Mouse (Mus musculus) cerebellum, adult 9-11 months (tissue): ENCODE results near the gene Srsf2.

ENCODE experiments used
- DNase-seq: peaks from one replicate; pipeline ENCODE4 v3.0.0; 2022

The Srsf2 gene

GRCm38 (mm10) chr11:116807938-116808606, 44.8 kb downstream of the Srsf2 start:
- peak; percentile 85 for DNase-seq

GRCm38 (mm10) chr11:116807526-116807925, 45.4 kb downstream of the Srsf2 start:
- DNase-seq: peak; percentile 10

- DNase-seq: peak; percentile 16
These were observed 45.8 kb downstream of the Srsf2 start for GRCm38 (mm10) chr11:116807116-116807515.

GRCm38 (mm10) chr11:116806136-116807071, 46.5 kb downstream of the Srsf2 start:
- DNase-seq: peak; percentile 14

- no peak for DNase-seq
These were observed 50.2 kb downstream of the Srsf2 start for GRCm38 (mm10) chr11:116802709-116803108.

- DNase-seq: no peak
These were observed 51.8 kb downstream of the Srsf2 start for GRCm38 (mm10) chr11:116801106-116801505.
